Mouse (Mus musculus) cerebral cortex, adult 2 months (tissue): ENCODE data around the gene Chil4.

Source experiments
- WGBS: fragments of 180-500 bp; shearing (Covaris S2); methylation state at CpG from one replicate; pipeline ENCODE4 v1.1.7; 2018; 5-methylcytosine and 5-hydroxymethylcytosine counted together

Gene Chil4

DNA sequence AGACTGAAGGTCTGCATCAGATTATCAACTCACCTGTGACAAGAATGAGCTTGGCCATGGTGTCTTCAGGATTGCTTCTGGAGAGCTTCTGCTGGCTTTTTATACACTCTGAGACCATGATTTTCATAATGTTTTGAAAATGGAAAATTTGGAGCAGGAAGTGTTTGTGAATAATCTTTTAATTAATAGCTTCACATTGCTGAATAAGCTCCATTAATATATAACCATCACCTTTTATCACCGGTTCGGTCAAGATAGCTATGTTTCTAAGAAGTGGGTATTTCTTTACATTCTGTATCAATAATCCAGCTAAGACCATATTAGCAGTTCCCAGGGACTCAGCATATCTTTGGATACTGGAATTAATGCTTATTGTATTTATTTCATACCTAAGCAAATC, at the start of gene Chil4:
TSS of gene Chil4 (minus strand) at position 101 of the 400 bp plus-strand sequence.
- WGBS = 96% methylated on average over 2 of the region's 2 CpGs

DNA sequence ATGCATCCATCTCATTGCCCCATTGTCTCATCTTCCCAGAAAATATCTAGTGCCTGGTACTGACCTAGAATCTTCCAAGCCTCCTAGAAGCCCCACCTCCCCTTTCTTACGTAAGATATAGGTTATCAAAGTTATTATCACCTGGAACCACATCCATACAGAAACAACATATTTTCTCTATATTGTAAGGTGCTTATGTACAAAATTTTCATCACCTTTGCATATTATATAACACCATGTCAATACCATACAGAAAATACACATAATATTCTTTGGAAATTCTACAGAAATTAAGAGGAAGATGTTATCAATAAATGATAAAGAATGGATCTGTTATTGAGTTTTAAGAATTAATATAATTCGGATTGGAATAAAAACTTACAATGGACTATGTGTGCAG, 46.5 kb upstream of the Chil4 start:
- WGBS = 88% methylated on average over 2 of the region's 2 CpGs

DNA sequence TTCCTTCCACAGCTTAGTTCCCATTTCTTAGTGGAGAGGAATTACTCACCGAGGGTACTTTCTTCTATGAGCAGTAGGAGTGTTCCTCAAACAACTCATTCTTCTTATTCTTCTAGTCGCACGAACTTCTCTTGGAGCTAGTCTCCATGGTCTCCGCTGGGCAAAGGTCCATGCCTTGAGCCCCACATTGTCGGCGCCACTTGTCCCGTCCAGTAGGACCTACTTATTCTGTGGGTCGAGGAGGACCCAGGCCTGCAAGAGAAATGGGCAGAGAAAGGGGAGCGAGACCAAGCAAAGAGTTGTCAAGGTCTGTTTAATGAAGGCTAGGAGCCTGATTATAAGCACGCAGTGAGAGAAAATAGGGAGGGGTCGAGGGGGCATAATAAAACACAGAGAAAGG, 37.8 kb upstream of the Chil4 start:
- 91% methylated on average over 11 of the region's 11 CpGs for WGBS

DNA sequence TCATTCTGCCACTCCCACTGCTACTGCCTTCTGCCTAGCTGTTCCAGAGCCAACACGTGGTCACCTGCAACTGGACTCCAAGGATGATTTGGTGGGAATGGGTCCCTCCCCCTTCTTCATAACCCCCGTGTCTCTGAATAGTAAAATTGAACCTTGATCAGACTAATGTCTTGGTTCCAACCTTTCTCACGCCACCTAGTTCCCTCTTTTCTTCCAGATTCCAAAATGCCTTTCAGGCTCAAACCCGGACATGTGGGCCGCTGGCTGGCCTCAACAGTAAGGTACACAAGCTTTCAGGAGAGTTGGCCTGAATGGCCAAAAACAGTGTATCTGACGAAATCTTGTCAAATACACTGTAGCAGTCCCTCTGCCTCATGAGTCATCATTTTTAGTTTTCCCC, 33.4 kb upstream of the Chil4 start:
- WGBS = 87% methylated on average over 6 of the region's 6 CpGs

DNA sequence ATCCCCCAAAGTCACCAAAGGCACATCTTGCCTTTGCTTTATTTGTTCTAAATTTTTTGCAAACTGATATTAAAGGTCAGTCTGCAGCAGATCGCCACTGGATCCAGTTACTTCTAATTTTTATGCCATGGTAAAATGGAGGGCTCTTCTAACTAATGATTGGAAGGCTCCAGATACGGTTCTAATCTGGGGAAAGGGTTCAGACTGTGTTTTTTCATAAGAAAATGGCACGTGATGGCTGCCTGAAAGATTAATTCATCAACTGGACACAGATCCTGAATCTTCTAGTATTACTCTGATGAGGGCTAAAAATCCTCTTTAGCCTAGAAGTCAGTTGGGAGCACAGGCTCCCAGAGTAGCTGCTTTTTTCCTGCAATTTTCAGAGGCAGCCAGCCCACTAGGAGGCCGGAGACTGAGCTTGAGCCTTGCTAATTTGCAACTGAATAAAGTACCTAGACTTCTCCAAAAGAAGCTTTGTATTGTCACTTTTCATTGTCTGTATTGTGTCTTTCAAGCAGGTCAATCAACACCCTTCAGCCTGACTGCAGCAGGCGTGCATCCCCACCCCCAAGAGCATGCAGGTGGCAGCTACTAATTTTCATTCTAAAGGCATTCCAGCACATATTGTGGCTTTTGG, 31.6 kb upstream of the Chil4 start:
- 63% methylated on average over 5 of the region's 5 CpGs for WGBS

DNA sequence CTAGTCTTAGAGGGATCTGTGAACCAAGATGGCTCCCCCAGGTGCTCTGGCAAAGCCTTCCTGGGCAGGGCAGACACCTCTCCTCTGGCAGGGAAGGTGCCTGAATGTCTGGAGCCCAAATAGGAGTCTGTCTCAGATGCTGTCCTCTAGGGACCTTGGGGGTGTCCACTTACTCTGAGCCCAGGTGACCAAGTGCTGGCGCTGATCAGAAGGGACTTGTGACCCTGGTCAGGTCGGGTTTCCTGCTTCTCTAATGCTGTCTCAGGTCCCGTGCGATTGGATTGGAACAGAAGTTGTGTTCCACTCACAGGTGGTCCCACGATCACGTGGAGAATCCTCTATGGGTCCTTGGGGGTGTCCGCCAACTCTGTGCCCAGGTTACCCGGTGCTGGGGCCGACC, 28.1 kb upstream of the Chil4 start:
- WGBS = 86% methylated on average over 9 of the region's 9 CpGs

DNA sequence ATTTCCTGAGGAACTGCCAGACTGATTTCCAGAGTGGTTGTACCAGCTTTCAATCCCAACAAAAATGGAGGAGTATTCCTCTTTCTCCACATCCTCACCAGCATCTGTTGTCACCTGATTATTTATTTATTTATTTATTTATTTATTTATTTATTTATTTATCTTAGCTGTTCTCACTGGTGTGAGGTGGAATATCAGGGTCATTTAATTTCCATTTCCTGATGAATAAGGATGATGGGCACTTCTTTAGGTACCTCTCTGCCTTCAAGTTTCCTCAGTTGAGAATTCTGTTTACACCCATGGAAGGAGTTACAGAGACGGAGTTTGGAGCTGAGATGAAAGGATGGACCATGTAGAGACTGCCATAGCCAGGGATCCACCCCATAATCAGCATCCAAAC, 20.9 kb upstream of the Chil4 start:
- WGBS = 90% methylated on average over 1 of the region's 1 CpGs

DNA sequence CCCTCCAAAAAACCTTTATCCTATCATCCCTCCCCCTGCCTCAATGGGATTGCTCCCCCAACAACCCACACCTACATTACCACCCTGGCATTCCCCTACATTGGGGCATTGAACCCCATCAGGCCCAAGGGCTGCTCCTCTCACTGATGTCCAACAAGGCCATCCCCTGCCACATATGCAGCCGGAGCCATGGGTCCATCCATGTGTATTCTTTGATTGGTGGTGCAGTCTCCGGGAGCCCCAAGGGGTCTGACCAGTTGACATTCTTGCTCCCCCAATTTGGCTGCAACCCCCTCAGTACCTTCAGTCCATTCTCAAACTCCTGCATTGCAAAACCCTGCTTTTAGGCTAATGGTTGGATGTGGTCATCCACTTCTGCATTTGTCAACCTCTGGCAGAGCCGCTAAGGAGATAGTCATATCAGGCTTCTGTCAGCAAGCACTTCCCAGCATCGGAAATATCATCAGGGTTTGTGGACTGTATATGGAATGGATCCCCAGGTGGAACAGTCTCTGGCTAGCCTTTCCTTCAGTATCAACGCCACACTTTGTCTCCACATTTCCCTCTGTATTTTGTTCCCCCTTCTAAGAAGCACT, 20.0 kb upstream of the Chil4 start:
- WGBS = 93% methylated on average over 5 of the region's 5 CpGs

DNA sequence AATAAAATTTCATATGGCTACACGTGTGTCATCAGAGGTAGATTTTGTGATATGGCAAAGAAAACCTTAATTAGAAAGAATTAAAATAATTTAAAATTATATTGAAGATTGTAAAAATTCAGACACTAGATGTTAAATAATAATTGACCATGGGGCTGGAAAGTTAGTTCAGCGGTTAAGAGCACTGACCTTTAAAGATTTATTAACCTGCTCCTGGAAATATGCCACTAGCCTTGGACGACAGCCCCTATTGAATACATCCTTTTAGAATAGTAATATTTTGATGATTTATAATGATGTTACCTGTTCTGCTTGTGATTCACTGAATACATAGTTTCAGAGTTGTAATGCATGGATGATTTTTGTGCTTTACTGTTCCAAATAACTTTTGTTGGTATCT, 4.1 kb upstream of the Chil4 start:
- WGBS = 80% methylated on average over 3 of the region's 3 CpGs

DNA sequence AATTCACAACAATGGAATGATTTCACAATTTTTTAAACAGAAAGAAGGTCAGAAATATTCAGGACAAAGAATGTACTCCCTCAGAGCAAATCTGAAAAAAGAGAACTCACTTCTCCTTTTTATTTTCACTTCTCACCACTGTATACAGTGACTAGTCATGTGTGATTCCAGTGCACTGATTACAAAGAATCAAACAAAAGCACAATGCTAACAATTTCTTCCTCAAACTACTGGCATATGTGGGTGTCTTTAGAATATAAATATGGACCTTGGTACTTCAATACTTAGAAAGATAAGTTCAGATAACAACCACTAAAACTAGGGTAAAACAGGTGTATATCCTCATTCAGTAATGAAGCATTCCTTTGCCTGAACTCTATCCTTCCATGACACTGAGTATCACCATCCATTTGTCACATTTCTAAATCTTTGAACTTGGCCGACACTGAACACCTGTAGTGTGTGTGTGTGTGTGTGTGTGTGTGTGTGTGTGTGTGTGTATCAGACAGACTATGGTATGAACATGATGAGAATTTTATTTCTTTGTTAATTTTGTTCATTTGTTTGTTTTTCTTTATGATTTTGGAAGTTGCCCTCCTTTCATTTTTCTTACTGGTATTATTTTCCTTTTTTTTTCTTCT, 2.4 kb upstream of the Chil4 start:
- WGBS = 96% methylated on average over 1 of the region's 1 CpGs

DNA sequence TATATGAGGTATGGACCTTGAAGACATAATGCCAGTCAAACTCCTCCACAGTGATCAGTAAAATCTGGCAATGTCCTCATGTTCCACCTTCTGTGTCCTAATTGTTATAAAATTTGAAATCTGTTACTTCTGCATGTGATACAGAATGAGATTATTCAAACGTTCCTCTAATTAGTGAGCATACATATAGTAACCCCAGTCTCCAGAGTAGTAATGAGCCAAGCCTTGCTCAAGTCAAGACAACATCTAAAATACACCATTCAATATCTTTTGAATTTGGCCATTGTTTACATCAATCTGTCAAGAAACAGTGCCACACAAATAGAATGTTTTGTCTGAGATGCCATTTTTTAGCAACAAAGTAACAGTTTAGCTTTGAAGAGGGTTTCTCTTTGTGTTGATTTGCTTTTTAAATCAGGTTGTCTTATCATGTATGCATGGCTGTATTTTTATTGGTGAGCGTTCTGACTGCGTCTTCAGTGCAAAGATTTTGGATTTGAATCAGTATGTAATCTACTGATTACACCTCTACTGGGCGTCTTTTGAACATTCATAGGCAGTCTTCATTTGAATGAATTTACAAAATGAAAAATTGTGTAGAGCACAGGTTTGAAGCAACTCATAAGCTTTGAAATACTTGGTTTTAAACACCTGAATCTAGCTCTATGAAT, 888 bp downstream of the Chil4 start:
- WGBS = 57% methylated on average over 4 of the region's 4 CpGs

DNA sequence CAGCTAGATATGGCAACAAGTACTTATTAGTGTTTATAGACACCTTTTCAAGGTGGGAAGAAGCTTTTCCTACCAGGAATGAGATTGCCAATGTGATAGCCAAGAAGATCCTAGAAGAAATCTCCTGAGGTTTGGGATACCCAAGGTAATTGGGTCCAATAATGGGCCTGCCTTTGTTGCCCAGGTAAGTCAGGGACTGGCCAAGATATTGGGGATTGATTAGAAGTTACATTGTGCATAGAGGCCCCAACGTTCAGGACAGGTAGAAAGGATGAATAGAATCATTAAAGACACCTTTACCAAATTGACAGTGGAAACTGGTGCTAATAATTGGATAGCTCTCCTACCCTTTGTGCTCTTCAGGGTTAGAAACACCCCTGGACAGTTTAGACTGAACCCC, 21.3 kb downstream of the Chil4 start:
- WGBS = 56% methylated on average over 1 of the region's 1 CpGs

DNA sequence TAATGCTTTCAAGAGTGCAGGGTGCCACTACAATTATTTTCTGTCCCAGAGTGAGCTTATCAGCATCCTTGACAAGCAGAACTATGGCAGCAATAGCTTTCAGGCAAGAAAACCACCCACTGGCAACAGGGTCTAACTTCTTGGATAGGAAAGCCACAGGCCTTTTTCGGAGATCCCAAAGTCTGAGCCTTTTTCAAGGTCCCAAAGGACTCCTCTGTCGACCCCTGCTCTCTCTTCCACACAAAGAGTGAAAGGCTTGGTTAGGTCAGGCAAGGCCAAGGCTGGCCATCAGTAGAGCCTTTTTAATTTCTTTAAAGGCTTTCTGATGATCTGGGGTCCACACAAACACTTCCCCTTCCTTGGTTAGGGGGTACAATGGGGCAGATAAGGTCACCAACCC, 22.1 kb downstream of the Chil4 start:
- WGBS = 70% methylated on average over 2 of the region's 2 CpGs

DNA sequence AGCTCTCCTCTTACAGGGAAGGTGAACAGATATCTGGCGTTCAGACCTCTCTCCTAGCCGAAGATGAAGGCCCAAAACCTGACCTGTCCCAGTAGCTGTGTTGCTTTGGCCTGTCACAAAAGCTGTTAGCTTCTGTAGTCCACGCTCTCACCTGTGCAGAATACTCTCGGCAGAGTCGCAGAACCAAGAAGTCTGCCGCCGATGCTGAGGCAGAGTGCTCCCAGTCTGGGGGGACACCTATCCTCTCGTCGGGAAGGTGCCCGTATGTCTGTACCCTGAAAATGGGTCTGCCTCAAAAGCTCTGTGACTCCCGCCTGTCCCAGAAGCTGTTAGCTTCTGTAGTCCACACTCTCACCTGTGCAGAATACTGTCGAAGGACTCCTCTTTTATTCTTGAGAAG, 23.8 kb downstream of the Chil4 start:
- WGBS = 93% methylated on average over 12 of the region's 12 CpGs

DNA sequence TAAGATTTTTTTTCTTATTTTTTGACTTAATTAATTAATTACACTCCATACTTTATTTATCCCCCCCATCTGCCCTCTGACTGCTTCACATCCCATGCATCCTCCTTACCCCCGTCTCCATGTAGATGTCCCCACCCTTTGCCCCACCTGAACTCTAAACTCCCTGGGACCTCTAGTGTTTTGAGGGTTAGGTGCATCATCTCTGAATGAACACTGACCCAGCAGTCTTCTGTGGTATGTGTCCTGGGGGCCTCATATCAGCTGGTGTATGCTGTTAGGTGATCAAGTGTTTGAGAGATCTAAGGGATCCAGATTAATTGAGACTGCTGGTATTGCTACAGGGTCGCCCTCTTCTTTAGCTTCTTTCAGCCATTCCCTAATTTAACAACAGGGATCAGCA, 31.3 kb downstream of the Chil4 start:
- 81% methylated on average over 2 of the region's 2 CpGs for WGBS

DNA sequence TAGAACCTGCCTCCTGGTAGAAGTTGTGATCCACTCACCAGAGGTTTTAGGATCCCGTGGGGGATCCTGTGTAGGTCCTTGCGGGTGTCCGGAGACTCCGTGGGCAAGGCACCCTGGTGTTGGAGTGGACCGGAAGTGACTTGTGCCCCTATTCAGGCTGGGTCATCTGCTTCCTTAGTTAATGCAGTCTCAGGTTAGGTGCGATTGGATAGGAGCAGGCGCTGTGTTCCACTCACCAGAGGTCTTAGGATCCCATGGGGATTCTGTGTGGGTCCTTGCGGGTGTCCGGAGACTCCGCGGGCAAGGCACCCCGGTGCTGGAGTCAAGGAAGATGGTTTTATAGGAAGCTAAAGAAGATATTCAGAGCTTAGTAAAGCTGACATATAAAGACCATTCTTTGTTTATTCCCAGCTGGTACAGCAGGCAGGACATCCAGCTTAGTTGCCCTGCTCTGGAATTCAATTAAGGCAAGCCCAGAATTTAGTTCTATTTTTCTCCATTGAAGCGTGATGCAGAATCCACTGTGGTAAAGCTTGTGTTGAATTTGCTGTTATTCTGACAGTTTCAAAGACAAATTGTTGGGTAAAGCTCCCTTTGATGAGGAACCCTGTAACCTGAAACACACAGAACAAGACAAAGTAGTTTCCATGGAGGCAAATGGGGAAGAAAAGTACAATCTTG, 41.7 kb downstream of the Chil4 start:
- 68% methylated on average over 13 of the region's 13 CpGs for WGBS

DNA sequence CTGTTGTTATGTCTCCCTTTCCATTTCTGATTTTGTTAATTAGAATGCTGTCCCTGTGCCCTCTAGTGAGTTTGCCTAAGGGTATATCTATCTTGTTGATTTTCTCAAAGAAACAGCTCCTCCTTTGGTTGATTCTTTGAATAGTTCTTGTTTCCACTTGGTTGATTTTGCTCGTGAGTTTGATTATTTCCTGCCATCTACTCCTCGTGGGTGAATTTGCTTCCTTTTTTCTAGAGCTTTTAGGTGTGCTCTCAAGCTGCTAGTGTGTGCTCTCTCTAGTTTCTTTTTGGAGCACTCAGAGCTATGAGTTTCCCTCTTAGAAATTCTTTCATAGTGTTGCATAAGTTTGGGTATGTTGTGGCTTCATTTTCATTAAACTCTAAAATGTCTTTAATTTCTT, 44.3 kb downstream of the Chil4 start:
- 47% methylated on average over 2 of the region's 2 CpGs for WGBS

DNA sequence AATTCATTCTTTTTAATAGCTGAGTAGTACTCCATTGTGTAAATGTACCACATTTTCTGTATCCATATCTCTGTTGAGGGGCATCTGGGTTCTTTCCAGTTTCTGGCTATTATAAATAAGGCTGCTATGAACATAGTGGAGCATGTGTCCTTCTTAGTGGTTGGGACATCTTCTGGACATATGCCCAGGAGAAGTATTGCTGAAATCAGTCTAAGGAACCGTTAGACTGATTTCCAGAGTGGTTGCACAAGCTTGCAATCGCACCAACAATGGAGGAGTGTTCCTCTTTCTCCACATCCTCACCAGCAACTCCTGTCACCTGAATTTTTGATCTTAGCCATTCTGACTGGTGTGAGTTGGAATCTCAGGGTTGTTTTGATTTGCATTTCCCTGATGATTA, 46.8 kb downstream of the Chil4 start:
- WGBS = 83% methylated on average over 2 of the region's 2 CpGs

DNA sequence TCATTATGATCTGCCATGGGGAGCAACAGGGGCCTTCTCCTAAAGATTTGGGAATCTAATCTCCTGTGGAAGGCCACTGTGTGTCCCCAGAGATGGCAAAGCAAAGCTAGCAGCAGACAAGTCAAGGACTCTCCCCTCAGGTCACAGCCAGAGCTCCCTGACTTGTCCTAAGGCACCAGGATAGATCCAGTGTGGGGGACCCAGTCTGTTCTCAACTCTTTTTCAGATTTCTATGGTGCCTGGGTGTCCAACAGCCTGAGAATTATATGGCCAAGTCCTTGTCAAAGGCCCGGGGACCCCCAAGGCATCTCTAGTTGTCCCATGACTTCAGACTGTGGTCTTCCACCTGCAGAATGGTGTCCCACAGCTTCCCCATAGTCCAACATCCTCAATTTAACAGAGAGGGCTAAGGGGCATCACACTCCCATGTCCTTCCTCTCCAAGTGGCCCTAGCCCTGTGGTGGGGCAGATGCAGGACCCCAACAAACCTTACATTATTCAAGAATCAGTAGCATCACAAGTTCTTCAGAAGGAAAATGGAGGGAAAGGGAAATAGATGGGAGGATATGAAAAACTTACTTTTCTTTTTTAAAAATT, 48.1 kb downstream of the Chil4 start:
- WGBS = 78% methylated on average over 1 of the region's 1 CpGs

DNA sequence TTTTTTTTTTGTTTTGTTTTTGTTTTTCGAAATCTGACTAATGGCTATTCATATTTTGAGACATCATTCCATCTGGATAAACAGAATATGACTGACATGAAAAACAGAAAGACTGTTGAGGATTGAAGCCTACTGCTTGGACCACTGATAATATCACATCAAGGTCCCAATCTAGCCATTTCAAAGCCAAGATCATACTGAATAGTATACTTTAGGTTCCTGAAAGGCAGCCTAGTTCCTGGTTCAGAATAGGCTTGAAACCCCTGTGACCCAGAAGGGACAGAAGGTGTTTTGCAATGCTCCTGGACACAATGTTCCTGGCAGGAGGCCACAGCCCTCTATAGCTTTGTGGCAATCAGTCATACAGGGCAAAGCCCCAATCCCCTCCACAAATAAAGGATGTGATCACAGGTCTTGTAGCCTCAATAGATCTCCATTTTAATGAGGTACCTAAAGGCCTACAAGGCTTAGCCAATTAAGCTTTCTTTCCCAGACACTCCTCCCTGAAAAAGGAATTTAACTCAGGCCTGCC, 48.7 kb downstream of the Chil4 start:
- 59% methylated on average over 1 of the region's 1 CpGs for WGBS

DNA sequence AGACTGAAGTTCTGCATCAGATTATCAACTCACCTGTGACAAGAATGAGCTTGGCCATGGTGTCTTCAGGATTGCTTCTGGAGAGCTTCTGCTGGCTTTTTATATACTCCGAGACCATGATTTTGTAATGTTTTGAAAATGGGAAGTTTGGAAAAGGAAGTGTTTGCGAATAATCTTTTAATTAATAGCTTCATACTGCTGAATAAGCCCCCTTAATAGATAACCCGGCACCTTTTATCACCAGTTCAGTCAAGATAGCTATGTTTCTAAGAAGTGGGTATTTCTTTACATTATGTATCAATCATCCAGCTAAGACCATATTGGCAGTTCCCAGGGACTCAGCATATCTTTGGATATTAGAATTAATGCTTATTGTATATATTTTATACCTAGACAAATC, 51.8 kb downstream of the Chil4 start, which contains the start of gene Chil3:
TSS of gene Chil3 (minus strand) at position 101 of the 400 bp plus-strand sequence.
- WGBS = 80% methylated on average over 3 of the region's 3 CpGs

DNA sequence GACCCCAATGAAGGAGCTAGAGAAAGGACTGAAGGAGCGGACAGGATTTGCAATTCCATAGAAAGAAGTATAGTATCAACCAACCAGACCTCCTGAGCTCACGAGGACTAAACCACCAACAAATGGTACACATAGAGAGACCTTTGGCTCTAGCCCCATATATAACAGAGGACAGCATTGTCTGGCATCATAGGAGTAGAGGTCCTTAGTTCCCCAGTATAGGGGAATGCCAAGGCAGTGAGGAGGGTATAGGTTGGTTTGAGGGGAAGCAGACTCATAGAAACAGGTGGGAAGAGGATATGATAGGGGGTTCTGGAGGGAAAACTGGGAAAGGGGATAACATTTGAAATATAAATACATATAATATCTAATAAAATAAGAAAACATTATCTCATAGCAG, 64.9 kb downstream of the Chil4 start:
- 89% methylated on average over 2 of the region's 2 CpGs for WGBS
